Mouse (Mus musculus) heart, postnatal 10 days (tissue): ENCODE data around the gene Impdh2. TPM values are rescaled to one million over a fixed set of nuclear protein-coding genes. Genes with fewer than 3 reads are reported as not detected.

Source experiments
- DNase-seq, 2 experiments: peaks; one replicate each; pipeline ENCODE4 v3.0.0; 2021
- intact Hi-C: fragments of 180-260 bp; cut with DNase I; formaldehyde crosslinking; loops from one replicate; pipeline ENCODE4 v1.15.1; 2025
- total RNA-seq, 2 experiments: library from RNA; stranded (reverse); gene quantifications; 2 replicates each; pipeline ENCODE4 v1.2.3; 2021

Impdh2 gene
- total RNA-seq, 2 experiments from 2014 or later, result 62.3 to 70.0 TPM

DNA sequence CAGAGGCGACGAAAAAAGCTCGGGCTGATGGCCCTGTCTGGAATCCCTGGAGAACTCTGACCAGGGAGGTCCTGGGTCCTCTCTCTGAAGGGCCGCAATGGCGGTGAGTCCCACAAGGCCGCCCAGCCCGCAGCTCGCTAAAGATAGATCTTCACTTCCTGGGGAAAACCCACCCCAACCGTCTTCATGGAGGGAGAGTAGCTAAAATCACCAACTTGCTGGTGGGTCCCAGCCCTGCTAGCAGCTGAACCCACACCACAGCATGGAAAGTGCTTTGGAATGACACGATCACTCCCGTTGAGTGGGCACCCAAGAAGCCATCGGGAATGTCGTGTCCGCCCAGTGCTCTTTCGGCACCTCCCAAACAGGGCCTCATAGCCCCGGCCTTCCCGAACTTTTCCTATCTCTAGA, 8.4 kb downstream of the Impdh2 start:
- DNase-seq, result no peak
- intact Hi-C loops, result no loop called here

DNA sequence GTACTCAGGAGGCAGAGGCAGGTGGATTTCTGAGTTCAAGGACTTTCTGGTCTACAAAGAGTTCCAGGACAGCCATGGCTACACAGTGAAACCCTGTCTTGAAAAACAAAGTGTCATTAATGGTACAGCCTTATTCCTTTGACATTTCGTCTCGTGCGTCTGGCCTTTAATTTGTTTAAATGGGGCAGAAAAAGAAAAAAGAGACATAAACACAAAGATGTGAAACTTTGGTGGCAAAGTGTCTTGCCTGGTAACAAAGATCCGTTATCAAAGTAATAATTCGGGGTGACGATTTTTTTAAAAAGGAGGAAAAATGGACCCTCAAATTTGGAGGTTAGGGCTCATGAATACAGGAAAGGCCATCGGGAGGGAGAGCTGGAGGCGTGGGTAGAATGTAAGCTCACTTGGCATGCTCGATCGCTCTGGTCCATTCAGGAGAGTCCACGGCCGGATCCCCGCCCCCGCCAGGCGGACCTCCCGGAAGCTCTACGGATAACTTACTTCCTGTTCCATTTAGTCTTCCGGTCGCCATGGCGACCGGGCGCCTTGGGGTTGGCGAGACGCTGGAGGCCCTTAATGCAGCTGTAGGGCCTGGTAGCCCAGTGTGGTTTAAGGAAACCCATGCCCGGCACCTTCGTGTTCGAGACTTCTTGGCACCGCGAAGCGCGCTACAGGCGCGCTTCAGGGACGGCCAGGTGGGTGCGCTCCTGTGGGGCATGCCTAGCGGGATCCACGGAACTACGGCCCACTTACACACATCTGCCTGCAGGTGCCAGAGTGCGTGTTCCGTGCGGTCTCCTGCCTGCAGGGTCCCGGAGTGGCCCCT, 9.5 kb downstream of the Impdh2 start, which contains the start of gene Dalrd3:
TSS of gene Dalrd3 (plus strand) at position 506 of the 826 bp plus-strand sequence.
- intact Hi-C loops, result no loop called here

DNA sequence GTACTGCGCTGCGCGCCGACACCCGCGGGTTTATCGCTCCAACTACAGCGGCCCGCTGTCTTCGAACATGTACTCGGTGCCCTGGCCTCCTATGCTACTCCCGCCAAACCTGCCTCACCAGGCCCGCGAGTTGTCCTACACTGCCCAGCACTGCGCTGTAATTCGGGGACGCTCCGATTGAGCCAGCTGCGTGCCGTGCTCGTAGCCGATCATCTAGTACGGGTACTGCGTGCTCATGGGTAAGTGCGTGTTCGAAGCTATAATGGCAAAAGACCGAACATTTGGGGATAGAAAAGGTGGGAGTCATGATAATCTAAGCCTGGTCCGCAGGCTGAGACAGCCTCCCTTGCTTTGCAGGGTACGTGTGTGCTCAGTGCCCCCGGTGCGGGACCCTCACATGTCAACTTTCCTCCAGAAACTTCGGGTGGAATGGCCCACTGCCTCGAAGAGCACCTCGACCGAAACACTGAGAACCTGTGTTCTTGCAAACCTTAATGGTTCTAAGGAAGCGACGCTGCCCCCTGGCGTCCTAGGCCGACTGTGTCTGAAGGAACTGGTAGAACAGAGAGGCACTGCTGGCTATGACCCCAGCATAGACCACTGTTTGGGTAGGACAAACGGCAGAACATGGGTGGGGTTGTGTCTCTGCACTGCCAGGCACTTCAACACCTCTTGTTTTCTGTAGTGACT, 10.3 kb downstream of the Impdh2 start:
- DNase-seq, result peak; percentile 80 to 87
- intact Hi-C loops, result no loop called here

More for the DNA sequence above, 9.5 kb downstream of the Impdh2 start, which contains the start of gene Dalrd3:
- DNase-seq, result peak; percentile 91 to 93

DNA sequence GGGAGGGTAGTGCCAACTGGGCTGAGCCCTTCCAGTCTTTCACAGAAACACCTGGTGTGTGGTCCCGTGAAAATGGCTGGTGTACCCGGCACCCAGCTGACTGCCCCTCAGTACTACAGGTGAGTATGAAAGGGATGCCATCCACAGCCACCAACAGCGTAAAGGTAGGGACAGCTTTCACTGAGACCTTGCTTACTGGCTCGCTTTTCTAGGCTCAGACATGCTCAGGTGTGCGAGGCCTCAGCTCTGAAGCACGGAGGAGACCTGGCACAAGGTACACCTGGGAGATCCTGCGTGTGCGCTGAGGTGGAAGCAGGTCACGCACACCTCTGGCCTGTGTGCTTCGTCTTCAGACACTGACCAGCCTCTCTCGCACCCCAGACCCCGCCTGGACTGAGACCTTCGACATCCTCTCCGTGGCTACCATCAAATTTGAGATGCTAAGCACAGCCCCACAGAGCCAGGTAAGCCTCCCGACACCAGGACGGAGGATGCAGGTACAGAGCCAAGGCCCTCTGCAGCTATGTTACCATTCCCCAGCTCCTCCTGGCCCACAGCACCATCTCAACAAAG, 11.4 kb downstream of the Impdh2 start:
- intact Hi-C loops, result no loop called here

DNA sequence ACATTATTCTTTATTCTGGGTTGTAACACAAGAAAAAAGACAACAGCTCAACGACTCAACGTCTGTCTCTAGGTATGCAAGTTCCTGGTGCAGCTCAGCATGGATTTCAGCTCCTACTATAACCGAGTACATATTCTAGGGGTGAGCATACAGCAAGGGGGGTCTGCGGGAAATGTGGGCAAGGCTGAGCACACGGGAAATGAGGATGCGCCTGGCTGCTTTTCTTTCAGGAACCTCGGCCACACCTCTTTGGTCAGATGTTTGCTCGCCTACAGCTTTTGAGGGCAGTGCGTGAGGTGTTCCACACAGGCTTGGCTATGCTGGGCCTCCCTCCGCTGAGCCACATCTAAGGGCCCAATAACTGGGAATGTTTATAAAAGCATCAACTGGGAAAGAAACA, 12.2 kb downstream of the Impdh2 start:
- intact Hi-C loops, result no loop called here

More for the DNA sequence above, 11.4 kb downstream of the Impdh2 start:
- DNase-seq, result no peak

DNA sequence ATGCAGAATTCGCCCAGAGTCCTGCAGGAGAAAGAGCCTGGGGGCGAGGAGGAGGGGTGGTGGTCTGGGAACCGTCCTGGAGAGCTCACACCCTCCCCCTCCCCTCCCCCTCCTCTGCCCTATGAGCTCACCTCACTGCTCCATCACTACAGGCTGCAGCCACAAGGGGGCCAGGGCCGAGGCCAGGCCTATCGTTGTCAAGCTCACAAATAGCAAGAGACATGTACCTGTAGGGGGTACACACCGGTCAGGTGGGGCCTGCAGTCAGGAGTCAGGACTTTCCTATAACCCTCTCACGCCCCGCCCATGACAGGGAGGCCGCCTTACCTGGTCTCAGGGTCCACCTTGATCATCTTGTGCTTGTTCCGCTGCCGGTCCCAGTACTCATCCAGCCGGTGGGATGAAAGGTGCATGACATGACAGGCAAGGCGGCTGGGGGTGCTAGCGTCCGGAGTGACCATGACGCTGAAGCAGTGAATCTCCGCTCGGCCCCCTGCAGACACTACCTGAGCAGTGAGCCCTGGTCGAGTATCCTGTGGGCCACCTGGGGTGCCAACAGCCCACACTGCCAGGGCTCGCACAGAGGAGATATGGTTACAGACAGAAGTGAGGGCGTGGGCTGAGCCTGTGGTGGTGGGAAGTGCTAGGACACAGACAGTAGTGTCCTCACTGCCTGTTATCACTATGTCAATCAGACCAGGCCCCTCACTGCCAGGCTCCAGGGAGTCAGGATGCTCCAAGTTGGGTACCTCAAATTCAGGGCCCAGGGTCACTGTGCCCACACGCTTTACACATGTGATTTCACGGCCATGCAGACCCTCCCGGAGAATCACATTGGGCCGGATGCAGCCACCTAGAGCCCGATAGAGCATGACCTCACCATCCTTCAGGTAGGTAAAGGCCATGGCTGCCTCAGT, 13.9 kb downstream of the Impdh2 start:
- intact Hi-C loops, result no loop called here
- DNase-seq, result peak; percentile 63 to 79

More for the DNA sequence above, 12.2 kb downstream of the Impdh2 start:
- no peak for DNase-seq

DNA sequence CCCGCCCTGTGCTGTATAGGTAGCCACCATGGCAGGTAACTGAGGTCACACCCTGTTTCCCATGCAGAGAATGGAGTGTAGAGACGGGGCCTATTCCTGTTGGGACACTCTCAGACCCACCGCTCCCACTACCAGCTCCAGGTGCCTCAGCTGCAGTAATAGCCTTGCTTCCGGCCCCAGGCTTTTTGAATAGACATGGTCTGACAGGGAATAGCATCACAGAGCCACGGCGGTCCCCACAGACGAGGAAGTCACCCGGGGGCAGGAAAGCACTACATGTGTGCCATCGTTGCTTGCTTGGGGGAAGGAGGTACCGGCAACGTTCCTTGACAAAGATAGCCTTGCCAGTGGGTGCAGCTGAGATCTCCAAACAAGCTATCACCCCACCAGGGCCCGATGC, 14.8 kb downstream of the Impdh2 start:
- intact Hi-C loops, result loop anchor here (5.0 kb wide), 1 partner anchor 72 kb away; the partner anchor contains the start of gene Arih2
- DNase-seq, result no peak

DNA sequence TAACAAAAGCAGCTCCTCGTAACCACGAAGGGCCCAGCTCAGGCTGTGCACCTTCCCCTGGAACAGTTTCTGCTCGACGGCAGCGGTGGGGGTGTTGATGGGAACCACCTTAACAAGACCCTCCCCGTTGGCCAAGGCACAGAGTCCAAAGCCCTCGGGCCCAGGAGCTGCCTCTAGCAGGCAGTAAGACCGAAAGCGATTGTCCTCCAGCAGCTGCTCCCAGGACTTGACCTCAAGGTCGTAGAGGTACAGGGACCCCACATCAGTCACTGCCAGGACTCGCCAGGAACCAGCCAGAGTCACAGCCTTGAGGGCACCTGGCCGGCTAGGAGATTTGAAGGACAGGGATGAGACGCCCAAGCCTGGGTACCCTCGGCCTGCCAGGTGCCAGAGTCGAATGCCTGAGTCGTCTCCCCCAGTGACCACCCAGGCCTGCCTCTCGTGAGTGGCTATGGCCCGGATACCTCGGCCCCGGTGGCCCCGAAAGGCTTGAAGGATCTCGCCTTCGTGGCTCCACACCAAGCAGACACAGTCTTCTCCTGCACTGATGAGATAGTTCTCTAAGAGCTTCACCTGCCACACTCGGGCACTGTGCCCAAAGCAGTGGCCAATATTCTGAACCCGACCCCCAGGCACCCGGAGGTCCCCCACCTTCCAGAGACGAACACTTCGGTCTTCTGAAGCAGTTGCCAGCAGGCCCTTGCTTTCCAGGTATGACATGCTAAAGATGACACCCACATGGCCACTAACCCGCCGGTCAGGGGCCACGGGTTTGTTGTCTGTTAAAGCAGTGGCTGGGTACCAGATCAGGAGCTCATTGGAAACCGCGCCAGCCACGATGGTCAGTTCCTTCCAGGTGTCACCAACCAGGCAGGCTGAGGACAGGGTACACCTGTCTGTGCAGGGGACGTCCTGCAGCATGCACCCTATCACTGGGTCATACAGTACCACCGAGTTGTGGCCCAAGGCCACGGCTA, 15.5 kb downstream of the Impdh2 start:
- no peak for DNase-seq
- intact Hi-C loops, result loop anchor here (5.0 kb wide), 1 partner anchor 72 kb away; the partner anchor contains the start of gene Arih2

DNA sequence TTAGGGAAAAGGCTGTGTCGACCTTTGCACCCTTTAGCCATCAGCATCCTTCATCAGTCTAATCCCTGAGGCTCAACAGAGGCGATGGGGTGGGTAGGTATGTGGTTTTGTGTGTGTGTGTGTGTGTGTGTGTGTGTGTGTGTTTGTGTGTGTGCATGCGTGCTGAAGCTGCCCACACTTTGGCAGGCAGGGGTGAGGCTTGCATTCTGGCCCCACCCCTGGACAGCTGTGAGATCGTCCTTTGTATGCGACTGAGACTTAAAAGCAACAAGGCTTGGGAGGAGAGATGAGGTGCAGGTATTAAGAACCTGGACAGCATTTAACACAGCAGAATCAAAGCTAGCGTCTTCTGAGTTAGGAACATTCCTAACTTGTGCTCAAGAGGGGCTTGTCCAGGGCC, 16.9 kb downstream of the Impdh2 start:
- DNase-seq, result no peak
- intact Hi-C loops, result loop anchor here (5.0 kb wide), 1 partner anchor 70 kb away; the partner anchor contains the start of gene Arih2

DNA sequence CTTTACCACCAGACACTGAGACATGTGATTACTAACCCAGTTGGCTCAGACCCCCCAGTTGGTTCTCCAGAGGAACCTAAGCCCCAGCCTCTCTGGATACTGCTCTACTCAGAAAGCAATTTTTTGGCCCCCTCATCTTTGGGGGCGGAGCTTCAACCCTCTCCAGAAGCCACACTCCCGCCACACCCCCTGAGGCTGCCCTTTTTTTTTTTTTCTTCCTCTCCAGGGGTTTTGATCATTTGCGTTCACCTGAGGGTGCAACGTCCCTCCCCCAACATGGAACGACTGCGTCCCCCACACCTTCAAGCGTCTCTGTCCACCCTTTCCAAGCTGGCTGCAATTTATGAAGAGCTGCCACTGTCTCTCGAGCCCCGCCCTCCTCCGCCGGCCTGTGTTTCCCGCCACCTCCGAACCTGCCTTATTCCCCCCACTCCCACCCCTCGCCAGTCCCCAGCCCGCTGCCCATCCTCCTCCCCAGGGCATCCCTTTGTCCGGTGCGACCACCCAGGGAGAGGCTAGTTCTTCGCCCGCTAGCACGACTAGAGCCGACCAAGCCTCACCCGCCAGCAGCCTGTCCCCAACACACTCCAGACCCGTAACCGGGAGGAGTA, 18.0 kb downstream of the Impdh2 start:
- intact Hi-C loops, result loop anchor here (5.0 kb wide), 1 partner anchor 69 kb away; the partner anchor contains the start of gene Arih2
- DNase-seq, result peak; percentile 72 to 82

DNA sequence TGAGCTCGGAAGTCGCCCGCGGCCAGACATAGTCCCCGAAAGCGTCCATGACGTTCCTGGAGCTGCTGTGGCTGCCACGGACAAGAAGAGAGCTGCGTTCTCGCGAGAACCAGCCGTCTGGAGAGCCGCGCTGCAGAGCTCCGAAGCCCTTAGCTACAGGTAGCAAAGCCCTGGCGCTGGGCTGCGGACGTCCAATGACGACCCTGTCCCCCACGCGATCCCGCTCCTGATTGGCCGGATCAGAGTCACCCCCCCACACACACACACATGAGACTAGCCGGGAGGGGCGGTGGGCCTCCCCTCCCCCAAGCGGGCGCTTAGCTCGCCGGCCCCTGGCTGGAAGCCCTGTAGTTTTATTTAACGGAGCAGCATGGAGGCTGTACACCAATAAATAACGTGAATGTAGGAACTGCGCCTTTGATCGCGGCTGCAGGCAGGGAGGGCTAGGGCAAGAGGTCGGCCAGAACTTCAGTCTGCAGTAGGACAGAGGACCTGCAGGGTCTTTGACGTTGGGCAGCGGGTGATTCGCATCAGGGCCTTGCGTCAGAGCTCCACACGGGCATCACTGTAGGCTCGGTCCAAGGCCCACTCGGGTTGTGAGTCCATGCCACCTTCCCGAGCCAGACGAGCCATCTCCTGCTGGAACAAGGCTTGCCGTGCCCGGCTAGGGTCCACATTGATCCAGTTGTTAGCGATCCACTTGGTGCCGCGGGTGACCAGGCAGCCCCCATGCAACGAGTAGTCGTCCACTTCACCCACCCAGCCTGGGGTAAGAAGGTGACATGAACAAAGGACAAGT, 18.7 kb downstream of the Impdh2 start, which contains the start of gene Wdr6:
TSS of gene Wdr6 (minus strand) at position 195 of the 799 bp plus-strand sequence.
- intact Hi-C loops, result loop anchor here (5.0 kb wide), 1 partner anchor 69 kb away; the partner anchor contains the start of gene Arih2
- DNase-seq, result peak; percentile 94 to 95

DNA sequence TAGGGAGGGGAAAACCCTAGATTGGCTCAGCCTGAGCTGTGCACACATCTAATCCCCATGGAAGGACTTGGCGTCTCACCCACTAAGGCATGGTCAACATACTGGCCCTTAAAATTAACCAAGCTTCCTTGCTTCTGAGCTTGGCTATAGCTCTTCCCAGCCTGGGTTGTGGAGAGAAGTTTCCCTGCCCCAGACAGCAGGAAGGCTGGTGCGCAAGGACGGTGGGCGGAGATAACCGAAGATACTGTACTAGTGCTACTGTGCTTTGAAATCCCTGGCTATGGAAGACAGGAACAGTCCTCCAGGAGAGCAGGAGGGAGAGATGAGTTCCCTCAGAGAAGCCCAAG, 19.2 kb downstream of the Impdh2 start:
- intact Hi-C loops, result loop anchor here (5.0 kb wide), 1 partner anchor 68 kb away; the partner anchor contains the start of gene Arih2
- DNase-seq, result no peak

DNA sequence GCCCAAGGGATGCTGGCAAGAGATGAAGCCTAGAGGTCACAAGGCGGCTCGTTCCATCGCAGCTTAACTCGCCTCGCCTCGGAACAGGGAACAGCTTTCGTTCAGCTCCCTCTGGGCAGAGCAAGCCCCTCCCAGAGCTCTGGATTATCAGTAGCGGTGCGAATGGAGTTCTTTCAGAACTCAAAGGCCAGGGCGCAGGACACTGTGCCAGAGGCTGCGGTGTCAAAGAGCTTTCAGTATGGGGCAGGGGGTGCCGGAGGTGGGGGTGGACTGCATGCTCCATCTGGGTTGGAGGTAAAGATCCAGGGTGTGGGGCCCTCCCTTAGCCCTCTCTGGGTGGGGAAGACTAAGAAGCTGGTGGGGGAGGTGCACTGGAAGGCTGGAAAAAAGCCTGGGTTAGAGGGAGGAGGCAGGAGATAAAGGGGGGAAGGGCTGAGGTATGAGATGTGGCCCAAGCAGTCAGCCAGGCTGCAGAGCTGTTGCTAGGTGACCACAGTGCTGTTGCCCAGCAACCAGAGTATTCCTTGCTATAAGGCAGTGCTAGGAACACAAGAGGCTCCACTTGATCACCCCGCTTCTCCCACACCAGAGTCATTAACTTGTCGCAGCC, 27.6 kb downstream of the Impdh2 start:
- peak; percentile 90 to 94 for DNase-seq
- intact Hi-C loops, result no loop called here

DNA sequence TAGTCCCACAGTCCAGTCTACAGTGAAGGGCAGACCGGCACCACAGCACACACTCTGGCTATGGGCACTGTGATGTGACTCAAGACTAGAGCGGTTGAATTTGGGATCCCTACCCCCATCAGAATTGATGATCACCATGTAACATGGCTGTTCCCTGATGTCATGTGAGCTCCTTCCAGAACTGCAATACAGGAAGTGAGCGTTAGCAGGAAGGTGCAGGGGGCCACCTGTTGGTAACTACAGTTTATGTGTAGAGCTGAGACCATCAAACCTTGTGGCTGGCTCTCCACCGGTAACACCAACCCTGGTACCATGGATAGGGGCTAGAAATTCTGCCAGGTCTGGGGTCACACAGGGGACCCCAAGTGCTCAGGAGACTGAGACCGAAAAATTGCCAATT, 29.1 kb downstream of the Impdh2 start:
- intact Hi-C loops, result no loop called here
- peak in 1 of 2 experiments; percentile 12 for DNase-seq

DNA sequence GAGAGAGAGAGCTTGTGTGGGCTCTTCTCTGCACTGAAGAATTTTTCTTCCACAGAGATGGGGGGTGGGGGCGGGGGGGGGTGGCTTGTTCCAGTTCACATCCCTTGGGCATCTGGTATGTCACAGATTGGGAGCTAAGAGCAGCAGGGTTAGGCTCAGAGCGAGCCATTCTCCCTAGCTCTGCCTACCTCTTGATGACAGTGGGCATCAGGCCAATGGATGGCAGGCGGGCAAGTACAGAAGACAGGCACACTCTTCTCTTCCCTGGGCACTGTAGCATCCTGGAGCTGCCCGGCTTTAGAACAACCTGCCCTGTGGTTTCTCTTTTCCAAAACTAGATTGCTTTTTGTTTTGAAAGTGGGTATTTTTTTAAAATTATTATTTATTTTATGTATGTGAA, 31.4 kb downstream of the Impdh2 start:
- intact Hi-C loops, result no loop called here
- no peak for DNase-seq

DNA sequence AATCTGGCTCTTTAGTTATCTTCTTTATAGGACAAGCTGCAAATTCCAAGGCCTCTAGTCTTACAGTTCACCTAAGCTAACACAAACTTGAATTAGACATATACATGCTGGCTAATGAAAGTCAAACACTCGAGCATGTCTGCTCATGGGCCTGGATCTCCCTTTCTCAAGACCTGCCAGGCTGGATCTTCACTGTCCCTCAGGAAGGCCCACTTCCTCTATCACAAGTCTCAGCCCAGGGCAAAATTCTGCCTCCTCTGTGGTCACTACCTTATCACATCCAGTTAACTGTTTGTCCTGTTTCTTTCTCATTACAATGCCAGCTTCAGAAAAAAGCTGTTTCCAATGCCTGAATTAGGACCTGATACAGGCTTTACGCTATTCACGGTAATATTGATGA, 34.3 kb downstream of the Impdh2 start:
- DNase-seq, result no peak
- intact Hi-C loops, result no loop called here
